Mouse (Mus musculus): Measurements from ENCODE around the gene Vmn1r177. TPM values are rescaled to one million over a fixed set of nuclear protein-coding genes. Genes with fewer than 3 reads are reported as not detected.
"Not testable (repeated sequence)": the region's sequence is repeated elsewhere in the genome, so short reads cannot be mapped to it uniquely, and the experiment has no call there.

Vmn1r177 gene
- total RNA-seq (2021): not detected
- long read RNA-seq, experiment 1: 0 reads
- long read RNA-seq, experiment 2: 0 reads

- DNase-seq (ENCODE audit: low spot score): not testable (repeated sequence)
Measured at GRCm38 (mm10) chr7:23866349-23866748, at the start of gene Vmn1r177. Vmn1r177 (minus strand) TSS chr7:23866449.

- DNase-seq (ENCODE audit: low spot score): no peak
Measured at GRCm38 (mm10) chr7:23891709-23892108, 25.5 kb upstream of the Vmn1r177 start, which contains the start of gene Vmn1r178. Vmn1r178 (plus strand) TSS chr7:23892009.

- DNase-seq (ENCODE audit: low spot score): not testable (repeated sequence)
Measured at GRCm38 (mm10) chr7:23876918-23877317, 10.7 kb upstream of the Vmn1r177 start.

- not testable (repeated sequence) for DNase-seq (ENCODE audit: low spot score)
Measured at GRCm38 (mm10) chr7:23837272-23837671, 29.0 kb downstream of the Vmn1r177 start, which contains the start of gene Vmn1r176. Vmn1r176 (minus strand) TSS chr7:23837372.

Other genes starting within 250 kb of the Vmn1r177 start
- not detected for gene Vmn1r171, start 235.7 kb downstream of the Vmn1r177 start, total RNA-seq (2021)
- not detected for gene Vmn1r172, start 208.1 kb downstream of the Vmn1r177 start, total RNA-seq (2021)
- gene Vmn1r173, start 165.7 kb downstream of the Vmn1r177 start, total RNA-seq (2021): not detected
- not detected for gene Vmn1r174, start 114.2 kb downstream of the Vmn1r177 start, total RNA-seq (2021)
- gene Vmn1r175, start 55.8 kb downstream of the Vmn1r177 start, total RNA-seq (2021): not detected
- not detected for gene Vmn1r176, start 29.1 kb downstream of the Vmn1r177 start, total RNA-seq (2021)
- gene Vmn1r178, start 25.6 kb upstream of the Vmn1r177 start, total RNA-seq (2021): not detected
- not detected for gene Vmn1r179, start 60.5 kb upstream of the Vmn1r177 start, total RNA-seq (2021)
- gene Vmn1r180, start 84.2 kb upstream of the Vmn1r177 start, total RNA-seq (2021): not detected
- gene Vmn1r181, start 108.2 kb upstream of the Vmn1r177 start, total RNA-seq (2021): not detected
- gene V1rd19, start 135.2 kb upstream of the Vmn1r177 start, total RNA-seq (2021): not detected
- not detected for gene Vmn1r183, start 186.8 kb upstream of the Vmn1r177 start, total RNA-seq (2021)
- 10 to 100 TPM; 17.1 to 17.2 TPM for gene Zfp180, start 215.5 kb upstream of the Vmn1r177 start, total RNA-seq (2021)
- gene Zfp112, start 245.9 kb upstream of the Vmn1r177 start, total RNA-seq (2021): 1 to 10 TPM; 5.3 to 5.7 TPM

Measured in gastrocnemius, adult 18-20 months (tissue).